Mouse (Mus musculus): ENCODE measurements around the gene Ptma.
"Not testable (repeated sequence)": the region's sequence is repeated elsewhere in the genome, so short reads cannot be mapped to it uniquely, and the experiment has no call there.

The Ptma gene

GRCm38 (mm10) chr1:86539583-86539982 lies 13.1 kb downstream of the Ptma start:
- DNase-seq (ENCODE audit: low read depth, low spot score), result not testable (repeated sequence)

GRCm38 (mm10) chr1:86542584-86542983 lies 16.1 kb downstream of the Ptma start:
- DNase-seq (ENCODE audit: low read depth, low spot score), result no peak

- DNase-seq (ENCODE audit: low read depth, low spot score), result no peak
Observed at GRCm38 (mm10) chr1:86546797-86547196, 20.3 kb downstream of the Ptma start.

GRCm38 (mm10) chr1:86551299-86551698 lies 24.8 kb downstream of the Ptma start:
- DNase-seq (ENCODE audit: low read depth, low spot score), result no peak

- no peak for DNase-seq (ENCODE audit: low read depth, low spot score)
Observed at GRCm38 (mm10) chr1:86551877-86552276, 25.4 kb downstream of the Ptma start.

- DNase-seq (ENCODE audit: low read depth, low spot score), result no peak
Observed at GRCm38 (mm10) chr1:86555665-86556064, 29.1 kb downstream of the Ptma start.

GRCm38 (mm10) chr1:86557872-86558271 lies 31.3 kb downstream of the Ptma start:
- no peak for DNase-seq (ENCODE audit: low read depth, low spot score)

GRCm38 (mm10) chr1:86559232-86559631 lies 32.7 kb downstream of the Ptma start:
- DNase-seq (ENCODE audit: low read depth, low spot score), result no peak

GRCm38 (mm10) chr1:86562663-86563062 lies 36.1 kb downstream of the Ptma start:
- DNase-seq (ENCODE audit: low read depth, low spot score), result no peak

GRCm38 (mm10) chr1:86568409-86568808 lies 41.9 kb downstream of the Ptma start:
- no peak for DNase-seq (ENCODE audit: low read depth, low spot score)

GRCm38 (mm10) chr1:86569292-86569860 lies 42.9 kb downstream of the Ptma start:
- DNase-seq (ENCODE audit: low read depth, low spot score), result no peak

GRCm38 (mm10) chr1:86571381-86571780 lies 44.9 kb downstream of the Ptma start:
- no peak for DNase-seq (ENCODE audit: low read depth, low spot score)

GRCm38 (mm10) chr1:86571941-86572340 lies 45.4 kb downstream of the Ptma start:
- no peak for DNase-seq (ENCODE audit: low read depth, low spot score)

Measured in mesoderm, embryonic 11.5 days (tissue).